Mouse (Mus musculus) olfactory bulb, adult 2 months (tissue): ENCODE measurements at regions not wholly inside any gene's neighbourhood (a gene's known extent, or its start where the extent isn't known, plus 50 kb on each side); places are given as distances from the start of the nearest gene placed in this dataset.

Source experiments
- CTCF ChIP-seq: fragments of 200-500 bp; IDR thresholded peaks from 2 replicates; pipeline ENCODE4 v1.5.1; 2012; ENCODE audit warnings: low read depth, mild to moderate bottlenecking, low read length, moderate library complexity; ENCODE audit not compliant: insufficient read depth
- POLR2A ChIP-seq: fragments of 200-500 bp; IDR thresholded peaks from 2 replicates; pipeline ENCODE4 v1.6.1; 2012; ENCODE audit warnings: mild to moderate bottlenecking, low read depth, low read length, moderate library complexity; ENCODE audit not compliant: insufficient read depth

DNA sequence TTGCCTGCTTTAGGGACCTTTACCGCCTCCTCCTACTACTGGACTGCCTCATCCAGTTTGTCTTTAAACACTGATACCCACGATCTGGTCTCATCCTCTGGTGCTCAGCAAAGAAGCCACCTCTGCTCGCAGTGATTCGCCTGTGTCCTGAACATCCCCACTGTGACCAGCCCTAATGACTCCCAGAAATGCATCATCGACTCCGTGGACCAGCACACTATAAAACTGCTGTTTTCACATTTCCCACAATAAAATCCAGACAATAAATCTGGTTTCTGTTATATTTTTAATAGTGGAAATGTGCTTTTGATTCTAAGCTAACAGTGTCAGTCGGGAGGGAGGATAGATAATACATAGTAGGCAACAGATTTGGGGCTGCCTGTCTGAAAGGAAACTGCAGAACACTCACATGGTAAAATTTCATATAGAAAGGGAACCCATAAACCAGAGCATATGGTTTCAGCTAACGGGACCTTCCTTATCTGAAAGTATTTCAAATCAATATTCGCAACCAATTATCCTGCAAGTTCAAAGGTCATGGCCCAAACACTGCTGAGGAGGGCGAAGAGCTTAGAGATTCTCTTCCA lies 233.7 kb upstream of the Cxadr start:
- TF ChIP-seq POLR2A (no peak), CTCF (no peak)
